10 mouse cellular contexts compared by ENCODE assay signal in the genomic region with DNA sequence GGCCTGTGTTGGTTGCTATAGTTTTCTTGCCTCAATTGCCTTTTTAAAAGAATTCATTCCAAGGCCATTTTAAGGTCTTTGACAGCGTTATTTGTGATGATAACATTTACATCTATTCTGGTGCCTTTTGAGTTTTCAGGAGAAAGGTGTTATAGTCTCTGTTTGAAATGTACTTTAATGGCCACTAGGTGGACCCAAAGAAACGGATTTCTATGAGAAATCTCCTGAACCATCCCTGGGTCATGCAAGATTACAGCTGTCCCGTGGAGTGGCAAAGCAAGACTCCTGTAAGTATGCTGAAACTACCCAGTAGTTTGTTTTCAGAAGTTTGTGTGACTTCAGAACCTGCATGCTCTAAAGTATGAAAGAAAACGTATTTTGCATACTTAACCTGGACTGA. TPM values are rescaled to one million over a fixed set of nuclear protein-coding genes. Genes with fewer than 3 reads are reported as not detected.
DNase-seq lines count a peak whose midpoint lies in the region; ATAC-seq and TF ChIP-seq lines count a peak whose summit lies in the region.
"Had no signal": no experiment of that assay in that cellular context is flagged by ENCODE, and none has a peak within 500 bp of the region (broad histone marks: within the 10 kb centered on the region; RNA-seq: fewer than 3 reads in every experiment).

No protein-coding gene starts in this region.

- no peak for DNase-seq in frontal cortex, postnatal 36 days (ENCODE audit: low spot score in 2 of 2)
- peak; percentile 46 for DNase-seq in lung, postnatal 0 days (ENCODE audit: low spot score)
- no peak for DNase-seq in lung, postnatal 14 days
- DNase-seq in adipocyte (ENCODE audit: low spot score), result peak; percentile 25
- peak; percentile 8 for DNase-seq in retina, adult 2 months (ENCODE audit: low read depth, low spot score)
- no peak for DNase-seq in frontal cortex, postnatal 25 days (ENCODE audit: low spot score in 2 of 2)
- DNase-seq in heart, postnatal 4 days, result no peak
- DNase-seq: kidney, adult 18-20 months had no signal

- H3K4me2 ChIP-seq in lung, postnatal 0 days (replicated peaks; ENCODE audit: low read depth, low read length), result no peak overlapping the region
- H3K4me2 ChIP-seq: limb, embryonic 12.5 days had no signal

- no peak overlapping the region for H3K4me3 ChIP-seq in lung, postnatal 0 days (ENCODE audit: low read depth, low read length)
- H3K4me3 ChIP-seq: limb, embryonic 12.5 days had no signal

- WGBS in lung, postnatal 0 days, result 50% methylated on average over 4 of the region's 4 CpGs

- H3K9me3 ChIP-seq in lung, postnatal 0 days (ENCODE audit: low read length), result no peaks in the 10 kb centered on the region
- H3K9me3 ChIP-seq: limb, embryonic 12.5 days had no signal

- no peaks in the 10 kb centered on the region for H3K27me3 ChIP-seq in lung, postnatal 0 days (replicated peaks; ENCODE audit: insufficient read depth, low read length)
- H3K27me3 ChIP-seq: limb, embryonic 12.5 days had no signal

- H3K9ac ChIP-seq in lung, postnatal 0 days (replicated peaks; ENCODE audit: low read depth), result no peak overlapping the region
- H3K9ac ChIP-seq: limb, embryonic 12.5 days had no signal

- ATAC-seq in frontal cortex, adult (ENCODE audit: low TSS enrichment), result peak; percentile 70; the same call in 1 of the 2 replicates
- ATAC-seq in lung, postnatal 0 days, result no peak

- no peak for TF ChIP-seq EP300 in lung, postnatal 0 days (IDR thresholded peaks at IDR 0.05)

- H3K27ac ChIP-seq in lung, postnatal 0 days (ENCODE audit: low read length), result no peak overlapping the region
- H3K27ac ChIP-seq: limb, embryonic 12.5 days had no signal

- H3K4me1 ChIP-seq in lung, postnatal 0 days (ENCODE audit: insufficient read depth, low read depth, low read length), result no peaks in the 10 kb centered on the region
- H3K4me1 ChIP-seq: limb, embryonic 12.5 days had no signal

- H3K36me3 ChIP-seq in lung, postnatal 0 days (ENCODE audit: insufficient read depth, low read length), result no peaks in the 10 kb centered on the region

- TF ChIP-seq CTCF in lung, postnatal 0 days (IDR thresholded peaks at IDR 0.05), result peak; percentile 61

RNA-seq across cellular contexts. Expression of gene Melk, which starts 24.8 kb away (rescaled TPM):
- 1.6 and 3.2 TPM in 2 replicates for polyA plus RNA-seq in lung, postnatal 0 days (2015; fragmentation: Nextera tagmentation; extraction: Ambion mirVana)
- 10 to 100 TPM; 14.6 to 15.0 TPM for total RNA-seq in heart, postnatal 4 days (2021)

Comparison
In these comparisons a context has a peak if more than half of its experiments do, and no peak if none do; other contexts are left out.
1. DNase-seq: peak in lung, postnatal 0 days (single experiment), adipocyte (single experiment) and retina, adult 2 months (single experiment); none in frontal cortex, postnatal 36 days (0 of 2), lung, postnatal 14 days (single experiment), frontal cortex, postnatal 25 days (0 of 2) and heart, postnatal 4 days (single experiment).